Comparison of ENCODE assay signal across 8 mouse cellular contexts in the genomic region with DNA sequence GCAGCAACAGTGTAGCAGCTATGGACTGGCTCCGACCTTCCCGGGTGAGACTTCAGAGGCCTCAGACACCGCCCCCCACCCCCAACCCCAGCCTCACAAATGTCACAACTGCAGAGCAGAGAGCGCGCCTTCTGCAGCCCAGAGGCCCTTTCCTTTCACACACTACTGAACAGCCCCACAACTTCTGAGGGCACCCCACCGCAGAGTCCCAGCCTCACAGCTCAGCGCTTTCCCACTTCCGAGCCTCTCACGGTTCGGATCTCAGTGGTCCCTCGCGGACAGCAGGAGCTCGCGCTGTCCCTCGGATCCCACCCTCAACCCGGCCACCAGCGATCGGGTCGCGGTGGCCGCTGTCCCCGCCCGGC. TPM values are rescaled to one million over a fixed set of nuclear protein-coding genes. Genes with fewer than 3 reads are reported as not detected.
DNase-seq lines count a peak whose midpoint lies in the region; ATAC-seq and TF ChIP-seq lines count a peak whose summit lies in the region.

No protein-coding gene starts in this region.

- no peak for TF ChIP-seq CTCF in layer of hippocampus, adult 2 months (conservative IDR thresholded peaks at IDR 0.05)

- no peaks in the 10 kb centered on the region for H3K9me3 ChIP-seq in forebrain, embryonic 14.5 days (replicated peaks; ENCODE audit: control insufficient read depth, low read length)
- no peaks in the 10 kb centered on the region for H3K9me3 ChIP-seq in liver, embryonic 15.5 days (replicated peaks)

- no peaks in the 10 kb centered on the region for H3K27me3 ChIP-seq in forebrain, embryonic 14.5 days (replicated peaks; ENCODE audit: control insufficient read depth, insufficient read depth, low read length)
- H3K27me3 ChIP-seq in liver, embryonic 15.5 days = no peaks in the 10 kb centered on the region

- H3K9ac ChIP-seq in forebrain, embryonic 14.5 days (ENCODE audit: low read length) = peak overlapping the region; percentile 80
- H3K9ac ChIP-seq in liver, embryonic 15.5 days = peak overlapping the region; percentile 91

- peaks cover 10% of the 10 kb centered on the region for H3K4me1 ChIP-seq in forebrain, embryonic 14.5 days (ENCODE audit: control insufficient read depth, insufficient read depth, low read length)
- peaks cover 78% of the 10 kb centered on the region for H3K4me1 ChIP-seq in liver, embryonic 15.5 days (replicated peaks)

- 0% methylated on average over 23 of the region's 23 CpGs for WGBS in forebrain, embryonic 14.5 days
- WGBS in liver, embryonic 15.5 days (ENCODE audit: insufficient replicate concordance) = under 1% methylated on average over 23 of the region's 23 CpGs

- peak overlapping the region; percentile 57 for H3K4me3 ChIP-seq in layer of hippocampus, adult 2 months
- H3K4me3 ChIP-seq in forebrain, embryonic 14.5 days (ENCODE audit: low read depth, low read length) = peak overlapping the region; percentile 70
- peak overlapping the region; percentile 95 for H3K4me3 ChIP-seq in liver, embryonic 15.5 days (replicated peaks)

- peak; percentile 38; the same call in 1 of the 2 replicates for ATAC-seq in forebrain, embryonic 14.5 days
- ATAC-seq in liver, embryonic 15.5 days (ENCODE audit: insufficient read depth) = peak; percentile 41

- H3K4me2 ChIP-seq in forebrain, embryonic 14.5 days (ENCODE audit: low read length) = peak overlapping the region; percentile 94
- H3K4me2 ChIP-seq in liver, embryonic 15.5 days = peak overlapping the region; percentile 98

- peak overlapping the region; percentile 97 for H3K27ac ChIP-seq in layer of hippocampus, adult 2 months
- peak overlapping the region; percentile 77; the same call in 1 of the 2 replicates for H3K27ac ChIP-seq in forebrain, embryonic 14.5 days (ENCODE audit: low read depth, low read length)
- peak overlapping the region; percentile 98 for H3K27ac ChIP-seq in liver, embryonic 15.5 days (replicated peaks)

- no peak for DNase-seq in layer of hippocampus, adult 2 months (ENCODE audit: low spot score in 2 of 2)
- DNase-seq in layer of hippocampus, adult 9-10 months (ENCODE audit: low spot score) = no peak
- peak; percentile 80 for DNase-seq in T-cell, adult 2 months (ENCODE audit: low spot score)
- peak; percentile 34 for DNase-seq in forebrain, embryonic 14.5 days (ENCODE audit: low spot score)
- DNase-seq in retina, postnatal 1 day = peak; percentile 62
- DNase-seq in right cerebral cortex, postnatal 14 days = no peak
- no peak for DNase-seq in adrenal gland, postnatal 4 days (ENCODE audit: low spot score in 2 of 2)

- H3K36me3 ChIP-seq in forebrain, embryonic 14.5 days (ENCODE audit: control insufficient read depth, insufficient read depth, low read length) = no peaks in the 10 kb centered on the region
- H3K36me3 ChIP-seq in liver, embryonic 15.5 days (replicated peaks) = peaks cover 1% of the 10 kb centered on the region; the same call in 1 of the 2 replicates

RNA-seq across cellular contexts. Expression of a gene that starts 6.3 kb away (rescaled TPM):
- total RNA-seq in layer of hippocampus, adult 2 months (2021) = 10 to 100 TPM; 23.4 to 23.9 TPM
- 22.0 and 24.8 TPM in 2 replicates for polyA plus RNA-seq in forebrain, embryonic 14.5 days (2014; fragmentation: Nextera tagmentation; extraction: Ambion mirVana)
- polyA plus RNA-seq in liver, embryonic 15.5 days (2015; fragmentation: Nextera tagmentation; extraction: Ambion mirVana) = 57.4 and 62.3 TPM in 2 replicates
- total RNA-seq in adrenal gland, postnatal 4 days (2021) = 10 to 100 TPM; 57.3 to 57.5 TPM

RNA-seq across cellular contexts. Expression of a gene that starts 18.1 kb away (rescaled TPM):
- 10 to 100 TPM; 61.3 to 66.8 TPM for total RNA-seq in layer of hippocampus, adult 2 months (2021)
- polyA plus RNA-seq in forebrain, embryonic 14.5 days (2014; fragmentation: Nextera tagmentation; extraction: Ambion mirVana) = 6.5 and 8.8 TPM in 2 replicates
- 14.9 and 16.5 TPM in 2 replicates for polyA plus RNA-seq in liver, embryonic 15.5 days (2015; fragmentation: Nextera tagmentation; extraction: Ambion mirVana)
- total RNA-seq in adrenal gland, postnatal 4 days (2021) = 10 to 100 TPM; 68.2 to 74.1 TPM

RNA-seq across cellular contexts. Expression of a gene that starts 39.5 kb away (rescaled TPM):
- 10 to 100 TPM; 24.3 to 30.6 TPM for total RNA-seq in layer of hippocampus, adult 2 months (2021)
- polyA plus RNA-seq in forebrain, embryonic 14.5 days (2014; fragmentation: Nextera tagmentation; extraction: Ambion mirVana) = 53.3 and 54.1 TPM in 2 replicates
- 22.2 and 23.5 TPM in 2 replicates for polyA plus RNA-seq in liver, embryonic 15.5 days (2015; fragmentation: Nextera tagmentation; extraction: Ambion mirVana)
- 100 to 1,000 TPM; 130 TPM for total RNA-seq in adrenal gland, postnatal 4 days (2021)

RNA-seq across cellular contexts. Expression of a gene that starts 39.5 kb away (rescaled TPM):
- total RNA-seq in layer of hippocampus, adult 2 months (2021) = 10 to 100 TPM; 40.7 to 45.0 TPM
- polyA plus RNA-seq in forebrain, embryonic 14.5 days (2014; fragmentation: Nextera tagmentation; extraction: Ambion mirVana) = 21.6 and 26.2 TPM in 2 replicates
- polyA plus RNA-seq in liver, embryonic 15.5 days (2015; fragmentation: Nextera tagmentation; extraction: Ambion mirVana) = 13.4 and 13.5 TPM in 2 replicates
- total RNA-seq in adrenal gland, postnatal 4 days (2021) = 10 to 100 TPM; 61.4 to 67.3 TPM

Comparison
In these comparisons a context has a peak if more than half of its experiments do, and no peak if none do; other contexts are left out.
1. DNase-seq: peak in T-cell, adult 2 months (single experiment), forebrain, embryonic 14.5 days (single experiment) and retina, postnatal 1 day (single experiment); none in layer of hippocampus, adult 2 months (0 of 2), layer of hippocampus, adult 9-10 months (single experiment), right cerebral cortex, postnatal 14 days (single experiment) and adrenal gland, postnatal 4 days (0 of 2).
2. RNA of a gene that starts 39.5 kb away (total RNA-seq): 130 TPM in adrenal gland, postnatal 4 days; 24.3 to 30.6 TPM in layer of hippocampus, adult 2 months; every median in the first group is over 4 times any median in the second.
3. Peak in every context shown above with its lines, with median percentiles within 50 percentile points of each other: H3K27ac ChIP-seq and H3K4me3 ChIP-seq.